Mouse (Mus musculus) regulatory T cell (primary cell): ENCODE data around the gene Marveld1.

ENCODE experiments used
- in situ Hi-C: fragments of 300-600 bp; cut with MboI, MseI; formaldehyde crosslinking; loops from one replicate; pipeline ENCODE4 v1.15.1; 2025; ENCODE audit warnings: high pct_unique_total_duplicates

Marveld1 gene

GRCm38 (mm10) chr19:42170025-42170969 is 23.1 kb downstream of the Marveld1 start:
- in situ Hi-C loops = no loop called here

DNA sequence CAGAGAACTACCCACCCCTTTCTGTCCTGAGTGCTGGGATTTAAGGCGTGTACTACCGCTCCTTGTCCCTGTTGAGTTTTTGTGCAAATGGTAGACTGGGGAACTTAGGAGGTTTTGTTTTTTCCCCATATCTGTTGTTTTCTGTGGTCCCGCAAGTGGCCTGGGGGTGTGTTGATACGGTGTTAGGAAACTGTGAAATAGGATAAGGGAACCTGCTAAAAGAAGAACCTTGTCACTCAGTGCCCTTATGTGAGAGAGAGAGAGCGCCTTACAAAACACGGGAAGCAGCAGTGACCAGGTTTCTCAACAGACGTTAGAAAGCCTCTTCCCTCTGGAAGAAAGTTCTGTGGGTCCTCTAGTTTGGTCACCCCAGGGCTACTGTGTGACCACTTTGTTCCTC is 29.6 kb downstream of the Marveld1 start:
- in situ Hi-C loops = no loop called here

- in situ Hi-C loops = no loop called here
Measured at GRCm38 (mm10) chr19:42177461-42177860, 30.3 kb downstream of the Marveld1 start.

DNA sequence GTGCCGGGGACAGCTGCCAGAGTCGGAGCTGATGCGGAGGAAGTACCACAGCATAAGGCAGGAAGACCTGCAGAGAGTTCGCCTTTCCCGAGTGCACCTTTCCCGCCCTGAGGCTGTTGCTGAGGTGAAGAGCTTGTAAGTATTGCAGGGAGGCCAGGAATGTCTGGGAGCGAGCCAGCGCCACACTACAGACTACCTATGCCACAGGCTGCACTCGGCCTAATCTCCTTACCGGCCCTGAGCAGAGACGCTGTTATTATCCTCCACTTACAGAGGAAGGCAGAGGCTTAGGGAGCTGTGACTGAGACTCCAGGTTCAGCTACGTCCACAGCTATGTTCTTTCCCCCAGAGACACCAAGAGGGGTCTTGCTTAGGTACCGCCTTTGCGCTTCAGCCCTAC is 32.2 kb downstream of the Marveld1 start:
- in situ Hi-C loops = no loop called here

- in situ Hi-C loops = no loop called here
Measured at GRCm38 (mm10) chr19:42182673-42183072, 35.5 kb downstream of the Marveld1 start.

- in situ Hi-C loops = no loop called here
Measured at GRCm38 (mm10) chr19:42189735-42190134, 42.5 kb downstream of the Marveld1 start.

GRCm38 (mm10) chr19:42190494-42190893 is 43.3 kb downstream of the Marveld1 start:
- in situ Hi-C loops = no loop called here

DNA sequence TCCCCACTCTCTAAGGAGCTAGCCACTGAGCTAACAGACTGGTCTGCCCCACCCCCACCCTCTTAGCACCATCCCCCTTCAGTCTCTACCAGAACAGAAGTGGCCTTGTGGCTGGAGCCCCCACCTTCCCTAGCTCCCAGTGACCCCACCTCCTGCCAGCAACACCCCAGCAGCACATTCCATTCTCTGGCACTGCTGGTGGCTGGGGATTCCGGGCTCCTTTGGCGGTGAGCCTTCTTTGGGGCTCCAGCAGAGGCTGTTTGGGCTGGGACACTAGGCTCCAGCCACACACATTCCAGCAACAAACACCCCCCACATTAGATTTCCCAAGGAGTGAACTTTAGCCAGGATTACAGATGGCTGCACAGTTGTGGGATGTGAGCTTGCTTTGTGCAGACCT is 46.1 kb downstream of the Marveld1 start:
- in situ Hi-C loops = no loop called here

DNA sequence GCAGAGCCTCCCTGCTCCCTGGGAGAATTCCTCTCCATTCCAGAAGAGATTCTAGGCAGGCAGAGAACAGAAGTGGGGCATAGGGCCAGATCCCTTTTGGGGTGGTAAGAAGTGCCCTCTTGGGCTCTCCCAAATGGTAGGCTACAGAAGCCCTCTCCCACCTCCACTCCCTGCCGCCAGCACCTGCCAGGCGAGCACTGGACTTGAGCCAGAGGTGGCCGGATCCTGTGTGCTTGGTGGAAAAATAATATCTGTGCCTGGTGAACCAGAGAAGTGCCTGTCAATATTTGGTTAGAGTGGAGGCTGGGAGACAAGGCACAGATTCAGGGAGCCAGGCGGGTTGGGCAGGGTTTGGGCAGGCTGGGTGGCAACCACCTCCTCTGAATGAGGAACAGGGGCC is 49.2 kb downstream of the Marveld1 start:
- in situ Hi-C loops = loop anchor here (5.0 kb wide), 1 partner anchor 76 kb away; no protein-coding TSS in a partner anchor

DNA sequence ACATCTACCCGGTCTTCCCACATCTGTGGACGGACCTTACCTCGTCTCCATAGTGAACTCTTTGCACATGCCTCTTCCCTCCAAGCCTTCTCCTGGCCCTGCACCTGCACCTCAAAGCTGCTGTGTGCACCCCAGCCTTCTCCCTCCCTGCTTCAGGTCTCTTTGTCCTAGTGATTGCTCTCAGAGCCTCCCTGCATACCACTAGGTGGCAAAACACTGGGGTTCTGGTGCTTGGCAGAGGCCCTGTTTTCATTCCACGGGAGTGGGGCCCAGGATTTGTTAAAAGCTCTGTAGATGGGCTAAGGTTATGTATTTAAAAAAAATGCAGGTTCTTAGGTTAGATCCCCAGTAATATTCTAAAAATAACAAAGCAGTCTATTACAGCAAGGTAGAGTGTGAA is 49.9 kb downstream of the Marveld1 start:
- in situ Hi-C loops = loop anchor here (5.0 kb wide), 1 partner anchor 75 kb away; no protein-coding TSS in a partner anchor

DNA sequence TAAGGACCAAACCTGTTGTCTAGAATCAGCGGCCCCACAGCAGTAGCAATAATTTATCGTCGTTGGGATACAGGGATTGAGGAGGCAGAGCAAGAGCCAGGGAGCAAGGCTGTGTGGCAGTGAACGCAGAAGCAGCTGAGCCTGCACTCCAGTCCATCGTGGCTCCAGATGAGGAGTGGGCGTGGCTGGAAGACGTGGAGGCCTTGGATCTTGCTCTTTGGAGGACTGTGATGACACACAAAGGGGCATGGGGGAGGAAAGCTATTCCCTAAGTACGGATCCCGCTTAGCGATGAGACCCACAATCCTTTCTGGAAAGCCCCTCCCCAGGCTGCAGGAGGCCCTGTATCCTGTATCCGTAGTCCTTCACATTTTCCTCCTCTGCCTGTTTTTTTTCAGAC is 50.8 kb downstream of the Marveld1 start:
- in situ Hi-C loops = loop anchor here (5.0 kb wide), 1 partner anchor 74 kb away; no protein-coding TSS in a partner anchor
